Mouse (Mus musculus): Measurements from ENCODE around the gene Baiap2l1.

DNA sequence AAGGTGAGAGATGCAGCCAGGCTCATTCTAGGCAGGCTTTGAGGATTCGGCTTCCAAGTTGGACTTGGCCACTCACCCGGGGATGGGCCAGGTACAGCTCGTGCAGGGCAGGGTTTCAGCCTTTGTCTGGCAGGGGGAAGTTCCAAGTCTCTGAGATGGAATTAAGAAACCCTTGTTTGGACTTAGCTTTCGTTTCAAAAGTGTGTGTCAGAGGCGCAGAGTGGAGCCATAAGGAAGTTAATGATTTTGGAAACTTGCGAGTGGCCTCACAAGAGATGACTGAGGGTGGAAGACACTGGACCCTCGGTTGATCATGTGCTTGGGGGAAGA lies 101.4 kb downstream of the Baiap2l1 start:
- no peak for TF ChIP-seq POLR2A (IDR thresholded peaks at IDR 0.05; ENCODE audit: low read depth, low read length)
- no peak for TF ChIP-seq CTCF (IDR thresholded peaks at IDR 0.05; ENCODE audit: borderline replicate concordance, insufficient read depth, low read length)
